Mouse (Mus musculus): ENCODE measurements at regions not wholly inside any gene's neighbourhood (a gene's known extent, or its start where the extent isn't known, plus 50 kb on each side); places are given as distances from the start of the nearest gene placed in this dataset.

- TF ChIP-seq CTCF (IDR thresholded peaks at IDR 0.05; ENCODE audit: low read depth, low read length): no peak
- no peak for TF ChIP-seq POLR2AphosphoS5 (IDR thresholded peaks at IDR 0.05; ENCODE audit: insufficient replicate concordance, low read depth, low read length)
- no peak for TF ChIP-seq GATA2 (IDR thresholded peaks at IDR 0.05; ENCODE audit: borderline replicate concordance, low read depth, low read length)
These were observed 172.3 kb downstream of the Ifng start for GRCm38 (mm10) chr10:118613056-118613695.

Data from G1E (cell line).